Mouse (Mus musculus): ENCODE results near the gene Fubp1. TPM values are rescaled to one million over a fixed set of nuclear protein-coding genes. Genes with fewer than 3 reads are reported as not detected.

Fubp1 gene
- polyA plus RNA-seq, 1 experiment from 2014 or later, result 300 TPM

DNA sequence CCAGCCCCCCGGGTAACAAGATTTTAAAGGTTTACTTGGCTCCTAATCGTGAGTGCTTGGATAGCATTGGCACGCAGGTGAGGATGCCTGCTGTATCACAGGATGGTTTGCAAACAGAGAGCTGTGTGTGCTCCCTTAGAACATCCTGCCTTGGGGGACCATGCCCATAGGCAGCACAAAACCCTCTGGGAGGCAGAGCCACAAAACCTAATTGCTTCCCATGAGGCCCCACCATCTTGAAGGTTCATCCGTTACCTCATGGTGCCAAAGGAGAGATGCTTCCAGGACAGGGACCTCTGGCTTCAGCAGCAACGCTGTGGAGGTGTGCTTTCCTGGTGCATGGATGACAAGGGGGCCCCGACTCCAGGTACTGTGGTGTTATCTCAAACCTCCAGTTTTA lies 61.7 kb downstream of the Fubp1 start:
- Histone ChIP-seq H3K9ac (no peak overlapping the region), H3K27ac (ENCODE audit: low read depth) (no peak overlapping the region), H3K9me3 (ENCODE audit: low read depth, low read length) (no peaks in the 10 kb centered on the region), H3K36me3 (ENCODE audit: insufficient read depth) (peaks cover 7% of the 10 kb centered on the region), H3K4me3 (ENCODE audit: low read depth, low read length) (no peak overlapping the region), H3K27me3 (ENCODE audit: insufficient read depth, low read length) (no peaks in the 10 kb centered on the region), H3K4me2 (no peak overlapping the region), H3K4me1 (ENCODE audit: insufficient read depth) (no peaks in the 10 kb centered on the region)
- no peak for TF ChIP-seq CTCF (IDR thresholded peaks at IDR 0.05; ENCODE audit: low read depth)
- 75% methylated on average over 6 of the region's 6 CpGs for WGBS
- no peak for DNase-seq
- ATAC-seq (ENCODE audit: insufficient read depth), result no peak

DNA sequence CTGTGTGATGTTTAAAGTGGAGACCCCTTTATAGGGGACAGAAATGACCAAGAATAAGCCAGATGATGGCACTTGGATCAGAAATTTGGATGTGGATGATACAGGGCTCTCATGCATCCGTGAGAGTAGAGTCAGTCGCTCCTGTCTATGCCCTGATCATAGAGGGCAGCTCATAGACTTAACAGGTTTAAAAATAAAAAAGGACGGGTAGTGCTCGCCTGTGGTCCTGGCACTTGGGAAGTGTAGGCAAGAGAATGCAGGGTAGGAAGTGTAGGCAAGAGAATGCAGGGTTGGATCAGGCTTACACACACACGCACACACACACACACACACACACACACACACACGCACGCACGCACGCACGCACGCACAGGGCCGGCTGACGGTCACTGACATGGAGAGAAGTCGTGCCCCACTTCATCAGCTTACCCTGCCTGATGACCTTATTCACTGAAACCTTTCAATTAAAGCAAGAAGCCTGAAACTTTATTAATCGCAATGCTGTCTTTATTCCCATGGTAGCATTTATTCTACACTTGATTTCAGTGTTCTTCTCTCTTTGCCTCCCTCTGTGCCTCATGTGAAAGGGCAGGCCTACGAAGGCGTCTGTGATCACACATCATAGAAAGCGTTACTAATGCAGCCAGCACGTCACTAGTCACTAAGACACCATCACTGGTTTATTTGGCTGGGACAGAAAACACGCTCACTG lies 62.9 kb downstream of the Fubp1 start:
- Histone ChIP-seq H3K4me2 (no peak overlapping the region), H3K9me3 (ENCODE audit: low read depth, low read length) (no peaks in the 10 kb centered on the region), H3K27ac (ENCODE audit: low read depth) (no peak overlapping the region), H3K9ac (no peak overlapping the region), H3K36me3 (ENCODE audit: insufficient read depth) (peaks cover 7% of the 10 kb centered on the region), H3K4me3 (ENCODE audit: low read depth, low read length) (no peak overlapping the region), H3K4me1 (ENCODE audit: insufficient read depth) (no peaks in the 10 kb centered on the region), H3K27me3 (ENCODE audit: insufficient read depth, low read length) (no peaks in the 10 kb centered on the region)
- no peak for TF ChIP-seq CTCF (IDR thresholded peaks at IDR 0.05; ENCODE audit: low read depth)
- 76% methylated on average over 20 of the region's 20 CpGs for WGBS
- DNase-seq (no peak), ATAC-seq (ENCODE audit: insufficient read depth) (no peak; the same call in 1 of the 2 replicates)

DNA sequence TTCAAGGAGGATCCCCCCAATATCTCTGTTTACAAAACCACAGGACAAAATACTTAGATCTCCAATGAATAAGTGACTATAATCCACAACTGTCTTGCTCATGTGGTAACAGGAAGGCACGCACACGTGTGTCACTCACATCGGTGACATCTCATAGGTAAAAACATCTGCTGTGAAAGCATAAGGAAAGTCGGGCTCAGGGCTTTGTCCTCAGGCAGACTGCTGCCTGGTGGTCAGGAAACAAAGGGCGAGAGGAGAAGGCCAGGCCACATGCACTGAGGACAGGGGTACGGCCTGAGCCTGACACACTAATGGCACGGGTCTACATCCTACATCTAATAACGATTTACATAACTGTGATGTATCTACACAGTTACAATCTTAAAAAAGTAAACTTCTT lies 64.8 kb downstream of the Fubp1 start:
- Histone ChIP-seq H3K9me3 (ENCODE audit: low read depth, low read length) (no peaks in the 10 kb centered on the region), H3K4me2 (no peak overlapping the region), H3K4me1 (ENCODE audit: insufficient read depth) (no peaks in the 10 kb centered on the region), H3K27ac (ENCODE audit: low read depth) (no peak overlapping the region; the same call in 1 of the 2 replicates), H3K36me3 (ENCODE audit: insufficient read depth) (peaks cover 7% of the 10 kb centered on the region), H3K27me3 (ENCODE audit: insufficient read depth, low read length) (no peaks in the 10 kb centered on the region), H3K4me3 (ENCODE audit: low read depth, low read length) (no peak overlapping the region), H3K9ac (no peak overlapping the region)
- TF ChIP-seq CTCF (IDR thresholded peaks at IDR 0.05; ENCODE audit: low read depth), result no peak
- DNase-seq, result no peak
- no peak for ATAC-seq (ENCODE audit: insufficient read depth)
- WGBS, result 70% methylated on average over 8 of the region's 8 CpGs

DNA sequence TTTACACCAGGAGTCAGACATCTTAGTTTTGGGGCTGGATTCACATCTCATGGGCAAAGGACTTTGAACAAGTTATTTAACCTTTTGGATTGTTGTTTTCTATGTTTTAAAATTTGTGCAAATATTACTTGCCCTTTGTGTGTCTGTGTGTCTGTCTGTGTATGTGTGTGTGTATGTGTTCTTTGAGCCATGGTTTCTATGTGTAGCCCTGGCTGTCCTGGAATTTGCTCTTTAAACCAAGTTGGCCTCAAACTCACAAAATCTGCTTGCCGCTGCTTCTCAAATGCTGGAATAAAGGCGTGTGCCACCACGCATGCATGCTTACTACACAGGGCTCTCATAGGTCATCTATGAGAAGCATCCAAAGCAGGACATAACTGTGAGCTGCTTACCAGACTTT lies 66.7 kb downstream of the Fubp1 start:
- Histone ChIP-seq H3K9ac (no peak overlapping the region), H3K4me2 (no peak overlapping the region), H3K4me3 (ENCODE audit: low read depth, low read length) (no peak overlapping the region), H3K36me3 (ENCODE audit: insufficient read depth) (peaks cover 8% of the 10 kb centered on the region), H3K27ac (ENCODE audit: low read depth) (no peak overlapping the region), H3K4me1 (ENCODE audit: insufficient read depth) (no peaks in the 10 kb centered on the region), H3K27me3 (ENCODE audit: insufficient read depth, low read length) (no peaks in the 10 kb centered on the region), H3K9me3 (ENCODE audit: low read depth, low read length) (no peaks in the 10 kb centered on the region)
- 93% methylated on average over 3 of the region's 3 CpGs for WGBS
- TF ChIP-seq CTCF (IDR thresholded peaks at IDR 0.05; ENCODE audit: low read depth), result no peak
- ATAC-seq (ENCODE audit: insufficient read depth), result no peak
- no peak for DNase-seq

DNA sequence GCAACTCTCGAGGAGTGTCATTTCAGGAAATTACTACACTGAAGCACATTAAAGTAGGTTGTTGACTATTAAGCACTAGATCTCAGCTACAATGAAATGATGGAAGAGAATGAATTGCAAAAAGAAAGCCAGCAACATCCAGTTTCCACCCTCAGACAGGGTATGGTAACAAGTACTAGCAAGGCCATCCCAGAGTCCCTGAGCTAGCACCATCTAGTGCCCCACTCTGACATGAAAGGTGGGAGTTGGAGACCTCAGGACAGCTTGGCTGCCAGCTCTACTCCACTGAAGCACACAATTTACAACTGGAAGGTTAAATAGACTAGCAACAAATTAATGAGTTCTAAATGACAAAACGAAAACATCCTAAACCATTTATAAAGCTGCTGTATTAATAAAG lies 67.7 kb downstream of the Fubp1 start:
- TF ChIP-seq CTCF (IDR thresholded peaks at IDR 0.05; ENCODE audit: low read depth), result no peak
- Histone ChIP-seq H3K27ac (ENCODE audit: low read depth) (no peak overlapping the region), H3K4me3 (ENCODE audit: low read depth, low read length) (no peak overlapping the region), H3K36me3 (ENCODE audit: insufficient read depth) (peaks cover 17% of the 10 kb centered on the region), H3K27me3 (ENCODE audit: insufficient read depth, low read length) (no peaks in the 10 kb centered on the region), H3K4me2 (no peak overlapping the region), H3K9ac (no peak overlapping the region), H3K9me3 (ENCODE audit: low read depth, low read length) (no peaks in the 10 kb centered on the region), H3K4me1 (ENCODE audit: insufficient read depth) (no peaks in the 10 kb centered on the region)
- no peak for ATAC-seq (ENCODE audit: insufficient read depth)
- WGBS, result 77% methylated on average over 2 of the region's 2 CpGs
- no peak for DNase-seq

DNA sequence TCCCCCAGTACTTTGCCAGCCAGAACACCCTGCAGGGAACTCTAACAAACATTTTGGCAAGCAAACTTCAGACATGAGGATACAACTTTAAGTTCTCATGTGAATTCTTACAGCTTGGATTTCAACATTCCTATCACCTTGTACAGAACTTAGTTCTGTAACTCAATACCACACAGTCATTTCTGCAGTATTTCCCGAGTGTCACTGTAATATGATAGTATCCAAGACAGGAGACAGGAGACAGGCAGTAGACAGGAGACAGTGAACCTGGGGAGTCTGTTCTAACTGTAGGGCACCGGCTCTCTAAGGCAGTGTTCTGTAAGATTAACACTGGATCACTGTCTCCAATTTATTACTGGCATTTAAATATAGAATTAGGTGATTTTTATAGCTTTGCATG lies 68.2 kb downstream of the Fubp1 start:
- H3K36me3 ChIP-seq (ENCODE audit: insufficient read depth), result peaks cover 20% of the 10 kb centered on the region
- no peak overlapping the region for H3K9ac ChIP-seq
- DNase-seq, result no peak
- no peak for TF ChIP-seq CTCF (IDR thresholded peaks at IDR 0.05; ENCODE audit: low read depth)
- H3K4me2 ChIP-seq, result no peak overlapping the region
- H3K9me3 ChIP-seq (ENCODE audit: low read depth, low read length), result no peaks in the 10 kb centered on the region
- H3K27ac ChIP-seq (ENCODE audit: low read depth), result no peak overlapping the region
- 31% methylated on average over 2 of the region's 2 CpGs for WGBS
- no peak for ATAC-seq (ENCODE audit: insufficient read depth)
- H3K4me3 ChIP-seq (ENCODE audit: low read depth, low read length), result no peak overlapping the region
- no peaks in the 10 kb centered on the region for H3K27me3 ChIP-seq (ENCODE audit: insufficient read depth, low read length)
- H3K4me1 ChIP-seq (ENCODE audit: insufficient read depth), result no peaks in the 10 kb centered on the region

DNA sequence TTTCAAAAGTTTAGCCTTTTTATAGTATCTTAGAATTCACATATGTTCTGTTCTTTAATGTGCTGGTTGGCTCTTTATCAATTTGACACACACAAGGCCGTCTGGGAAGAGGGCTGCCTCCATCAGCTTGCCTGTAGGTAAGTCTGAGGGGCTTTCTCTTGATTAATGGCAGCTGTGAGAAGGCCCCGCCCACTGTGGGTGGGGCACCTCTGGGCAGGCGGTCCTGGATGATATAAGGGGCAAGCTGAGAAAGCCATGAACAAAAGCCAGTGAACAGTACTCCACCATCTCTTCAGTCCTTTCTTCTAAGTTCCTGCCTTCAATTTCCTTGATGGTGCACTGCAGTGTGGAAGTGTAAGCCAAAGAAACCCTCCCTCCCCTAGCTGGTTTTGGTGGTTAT lies 71.9 kb downstream of the Fubp1 start:
- no peak overlapping the region for H3K27ac ChIP-seq (ENCODE audit: low read depth)
- no peak overlapping the region for H3K4me3 ChIP-seq (ENCODE audit: low read depth, low read length)
- no peak overlapping the region for H3K9ac ChIP-seq
- peaks cover 25% of the 10 kb centered on the region for H3K36me3 ChIP-seq (ENCODE audit: insufficient read depth)
- TF ChIP-seq CTCF (IDR thresholded peaks at IDR 0.05; ENCODE audit: low read depth), result no peak
- no peaks in the 10 kb centered on the region for H3K4me1 ChIP-seq (ENCODE audit: insufficient read depth)
- H3K9me3 ChIP-seq (ENCODE audit: low read depth, low read length), result no peaks in the 10 kb centered on the region
- no peak for DNase-seq
- no peaks in the 10 kb centered on the region for H3K27me3 ChIP-seq (ENCODE audit: insufficient read depth, low read length)
- ATAC-seq (ENCODE audit: insufficient read depth), result no peak
- 29% methylated on average over 3 of the region's 3 CpGs for WGBS
- no peak overlapping the region for H3K4me2 ChIP-seq

Measured in lung, embryonic 14.5 days (tissue).